Mouse (Mus musculus) intestine, embryonic 14.5 days (tissue): ENCODE measurements around the gene Plekhd1. TPM values are rescaled to one million over a fixed set of nuclear protein-coding genes. Genes with fewer than 3 reads are reported as not detected.

Experiments
- ATAC-seq: fragments of 200-750 bp; cut with Nextera tagmentation; replicated peaks from 2 replicates; pipeline ENCODE4 v1.8.0; 2017; ENCODE audit warnings: low read depth, moderate number of reproducible peaks, moderate TSS enrichment, moderate library complexity; ENCODE audit not compliant: low FRiP score, low TSS enrichment
- DNase-seq: peaks from one replicate; pipeline ENCODE4 v3.0.0-alpha.2; 2018; ENCODE audit warnings: low spot score
- H3K27ac ChIP-seq: fragments of 300-500 bp; sonication (generic); 2 replicates; pipeline ENCODE4 v1.5.1; 2014; ENCODE audit warnings: low read depth, mild to moderate bottlenecking, control low read depth
- H3K27me3 ChIP-seq: fragments of 300-500 bp; sonication (generic); replicated peaks from 2 replicates; pipeline ENCODE4 v1.6.1; 2014; ENCODE audit warnings: low read length, control low read depth; ENCODE audit not compliant: control insufficient read depth, insufficient read depth
- H3K36me3 ChIP-seq: fragments of 300-500 bp; sonication (generic); 2 replicates; pipeline ENCODE4 v1.6.1; 2014; ENCODE audit warnings: low read length, control low read depth; ENCODE audit not compliant: control insufficient read depth, insufficient read depth
- H3K4me1 ChIP-seq: fragments of 300-500 bp; sonication (generic); replicated peaks from 2 replicates; pipeline ENCODE4 v1.6.1; 2014; ENCODE audit warnings: low read length, control low read depth, mixed read lengths; ENCODE audit not compliant: control insufficient read depth, insufficient read depth
- H3K4me2 ChIP-seq: fragments of 300-500 bp; sonication (generic); 2 replicates; pipeline ENCODE4 v1.6.1; 2014; ENCODE audit warnings: low read length
- H3K4me3 ChIP-seq: fragments of 300-500 bp; sonication (generic); 2 replicates; pipeline ENCODE4 v1.5.1; 2014; ENCODE audit warnings: low read depth, low read length, control low read depth, mixed read lengths
- H3K9ac ChIP-seq: fragments of 300-500 bp; sonication (generic); 2 replicates; pipeline ENCODE4 v1.6.1; 2014; ENCODE audit warnings: mild to moderate bottlenecking, low read length
- H3K9me3 ChIP-seq: fragments of 300-500 bp; sonication (generic); 2 replicates; pipeline ENCODE4 v1.6.1; 2016; ENCODE audit warnings: low read length, control low read depth; ENCODE audit not compliant: control insufficient read depth
- WGBS: fragments of 180-500 bp; shearing (Covaris S2); extraction: QIAGEN DNeasy Blood & Tissue Kit; methylation state at CpG from one replicate; pipeline ENCODE4 v1.1.7; 2014; 5-methylcytosine and 5-hydroxymethylcytosine counted together
- polyA plus RNA-seq: library from polyadenylated mRNA; unstranded; fragments of >200 nt; fragmentation: Nextera tagmentation; extraction: Ambion mirVana; gene quantifications from 2 replicates; pipeline ENCODE4 v1.2.1, GENCODE M21; 2014

Plekhd1 gene
- polyA plus RNA-seq, 1 experiment from 2014 or later, result 11.8 TPM

DNA sequence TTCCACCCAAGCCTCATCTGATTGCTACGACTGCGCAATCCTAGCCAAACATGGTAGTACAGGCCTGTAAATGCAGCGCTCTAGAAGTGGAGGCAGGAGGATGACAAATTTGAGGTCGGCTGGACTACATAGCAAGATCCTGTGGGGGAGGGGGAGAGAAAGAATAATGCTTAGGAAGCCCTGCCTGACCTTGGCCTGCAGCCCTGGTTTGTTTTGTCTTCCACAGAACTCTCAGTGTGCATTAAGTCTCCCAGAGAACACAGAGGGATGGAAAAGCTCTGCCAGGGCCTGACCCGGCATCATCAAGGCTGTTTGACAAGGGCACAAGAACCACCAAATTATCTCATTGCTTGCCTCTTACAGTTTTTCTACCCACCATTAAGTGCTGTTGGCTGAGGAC, 2.7 kb upstream of the Plekhd1 start:
- Histone ChIP-seq H3K4me3 (no peak overlapping the region), H3K4me2 (no peak overlapping the region)
- WGBS, result 43% methylated on average over 5 of the region's 5 CpGs

DNA sequence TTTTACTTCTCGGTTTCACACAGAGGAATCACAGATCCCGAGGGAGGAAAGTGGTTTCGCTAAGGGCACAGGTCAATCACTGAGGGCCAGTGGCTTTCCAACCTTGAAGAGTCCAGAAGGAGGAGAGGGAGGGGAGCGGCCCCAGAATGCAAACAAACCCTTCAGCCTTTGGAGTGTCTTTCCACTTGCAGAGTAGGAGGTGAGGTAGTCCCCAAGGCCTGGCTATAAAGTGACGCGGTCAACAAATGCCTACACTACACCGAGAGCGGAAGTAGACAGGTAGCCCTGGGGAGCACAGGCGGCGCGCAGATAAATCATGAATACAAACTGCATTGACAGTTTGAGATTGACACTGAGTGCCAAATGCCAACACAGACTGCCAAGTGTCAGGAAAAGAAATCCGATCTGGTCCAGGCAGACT, 710 bp upstream of the Plekhd1 start:
- peak; percentile 70 for ATAC-seq
- Histone ChIP-seq H3K27ac (peak overlapping the region; percentile 70), H3K4me2 (peak overlapping the region; percentile 61), H3K9me3 (no peaks in the 10 kb centered on the region), H3K4me3 (peak overlapping the region; percentile 51; the same call in 1 of the 2 replicates), H3K9ac (peak overlapping the region; percentile 36; the same call in 1 of the 2 replicates), H3K27me3 (peaks cover 36% of the 10 kb centered on the region), H3K36me3 (no peaks in the 10 kb centered on the region), H3K4me1 (peaks cover 5% of the 10 kb centered on the region)
- WGBS, result 11% methylated on average over 12 of the region's 12 CpGs
- peak; percentile 63 for DNase-seq

More for the DNA sequence above, 2.7 kb upstream of the Plekhd1 start:
- DNase-seq, result no peak
- H3K36me3 ChIP-seq, result no peaks in the 10 kb centered on the region
- H3K27ac ChIP-seq, result no peak overlapping the region
- no peaks in the 10 kb centered on the region for H3K9me3 ChIP-seq
- peaks cover 34% of the 10 kb centered on the region for H3K27me3 ChIP-seq
- no peak overlapping the region for H3K9ac ChIP-seq
- ATAC-seq, result no peak
- H3K4me1 ChIP-seq, result peaks cover 5% of the 10 kb centered on the region

DNA sequence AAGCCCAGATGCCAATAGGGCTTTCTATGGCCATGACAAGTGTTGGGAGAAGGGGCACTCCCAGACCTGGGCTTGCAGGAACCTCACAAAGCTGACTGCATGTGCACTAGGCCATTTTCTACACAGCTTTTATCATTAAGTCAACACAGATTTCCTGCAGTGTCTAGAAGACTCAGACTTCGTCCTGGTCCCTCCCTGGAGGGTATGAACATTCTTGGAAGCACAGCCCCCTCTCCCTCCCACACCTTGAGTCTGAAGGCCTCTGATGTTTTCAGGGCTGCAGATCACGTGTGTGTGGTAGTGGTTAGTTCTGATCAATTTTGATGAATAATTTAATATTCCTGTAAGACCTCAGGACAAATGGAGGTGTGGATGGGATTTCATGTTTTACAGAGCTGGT, 1.3 kb downstream of the Plekhd1 start:
- no peaks in the 10 kb centered on the region for H3K36me3 ChIP-seq
- H3K9ac ChIP-seq, result no peak overlapping the region
- 36% methylated on average over 2 of the region's 2 CpGs for WGBS
- H3K27me3 ChIP-seq, result peaks cover 36% of the 10 kb centered on the region
- H3K4me3 ChIP-seq, result peak overlapping the region; percentile 51; the same call in 1 of the 2 replicates
- no peaks in the 10 kb centered on the region for H3K9me3 ChIP-seq
- no peak overlapping the region for H3K27ac ChIP-seq
- peak overlapping the region; percentile 61 for H3K4me2 ChIP-seq
- peaks cover 5% of the 10 kb centered on the region for H3K4me1 ChIP-seq
- DNase-seq (peak; percentile 68), ATAC-seq (peak; percentile 24; the same call in 1 of the 2 replicates)

DNA sequence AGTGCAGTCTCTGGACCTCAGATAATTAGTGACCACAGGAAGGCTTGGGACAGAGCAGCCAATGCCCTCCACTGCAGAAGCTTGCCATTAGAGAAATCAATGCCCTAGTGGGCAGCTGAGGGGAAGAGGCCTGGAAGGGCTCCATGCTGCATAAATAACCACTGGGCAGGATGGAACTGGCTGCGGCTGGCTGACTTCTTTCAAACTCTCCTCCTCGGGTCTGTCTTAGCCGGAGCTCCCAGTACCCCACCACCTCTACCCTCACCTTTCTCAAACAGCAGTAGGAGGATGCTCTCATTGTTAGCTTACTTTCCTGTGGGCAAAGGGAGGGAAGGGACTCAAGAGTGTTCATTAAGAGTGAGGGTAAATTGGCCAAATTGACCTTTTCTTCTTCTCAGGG, 2.6 kb downstream of the Plekhd1 start:
- no peaks in the 10 kb centered on the region for H3K9me3 ChIP-seq
- H3K4me1 ChIP-seq, result no peaks in the 10 kb centered on the region; the same call in 1 of the 2 replicates
- H3K4me3 ChIP-seq, result no peak overlapping the region
- H3K27ac ChIP-seq, result no peak overlapping the region
- 82% methylated on average over 3 of the region's 3 CpGs for WGBS
- no peak overlapping the region for H3K4me2 ChIP-seq
- ATAC-seq, result no peak
- peaks cover 36% of the 10 kb centered on the region for H3K27me3 ChIP-seq
- no peak overlapping the region for H3K9ac ChIP-seq
- DNase-seq, result no peak
- no peaks in the 10 kb centered on the region for H3K36me3 ChIP-seq

DNA sequence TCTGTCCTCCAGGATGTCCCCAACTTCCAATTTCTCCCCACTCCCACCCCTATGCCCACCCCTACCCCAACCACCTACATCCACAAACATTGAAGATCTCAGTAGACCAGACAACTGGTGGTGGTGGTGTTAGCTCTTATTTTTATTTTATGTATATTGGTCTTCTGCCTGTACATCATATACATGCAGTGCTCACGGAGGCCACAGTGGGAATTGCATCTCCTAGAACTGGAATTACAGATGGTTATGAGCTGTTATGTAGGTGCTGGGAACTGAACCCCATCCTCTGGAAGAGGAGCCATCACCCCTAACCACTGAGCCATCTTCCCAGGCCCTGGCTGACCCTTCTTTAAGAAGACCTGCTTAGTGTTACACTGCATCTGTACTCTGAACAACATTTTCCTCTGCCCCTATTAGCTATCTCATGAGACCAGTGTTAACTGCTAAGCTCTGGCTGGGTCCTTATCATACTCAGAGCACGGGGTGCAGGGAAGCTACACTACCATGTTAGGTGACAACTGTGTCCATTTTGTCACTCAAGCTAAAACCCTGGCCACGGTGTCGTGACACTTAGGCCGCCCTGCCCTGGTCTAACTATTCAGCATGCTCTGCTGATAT, 6.2 kb downstream of the Plekhd1 start:
- DNase-seq, result no peak
- 84% methylated on average over 5 of the region's 5 CpGs for WGBS

DNA sequence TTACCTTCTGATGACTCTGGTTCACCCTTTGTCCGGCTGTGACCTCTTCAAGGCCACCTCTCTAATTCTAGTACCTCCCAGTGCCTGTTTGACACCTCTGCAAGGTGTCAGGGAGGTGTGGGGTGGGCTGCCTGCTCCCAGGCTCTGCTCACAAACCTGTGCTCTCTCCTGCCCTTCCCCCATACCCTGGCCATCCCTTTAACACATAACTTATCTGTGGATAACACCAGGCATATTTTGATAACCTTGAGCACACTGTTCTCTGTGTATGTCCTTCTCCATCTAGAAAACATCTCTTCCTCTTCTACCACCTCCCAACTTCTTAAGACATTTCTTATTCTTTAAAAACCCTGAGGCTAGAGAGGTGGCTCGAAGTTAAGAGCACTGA, 6.7 kb downstream of the Plekhd1 start:
- no peak overlapping the region for H3K9ac ChIP-seq
- no peak overlapping the region for H3K4me3 ChIP-seq
- ATAC-seq (no peak), DNase-seq (no peak)
- WGBS, result 67% methylated on average over 2 of the region's 2 CpGs
- no peak overlapping the region for H3K27ac ChIP-seq
- 0 out of 2 replicates have a peak, but pooled peaks cover 5% of the 10 kb centered on the region for H3K27me3 ChIP-seq
- no peak overlapping the region for H3K4me2 ChIP-seq
- no peaks in the 10 kb centered on the region for H3K4me1 ChIP-seq
- H3K36me3 ChIP-seq, result no peaks in the 10 kb centered on the region
- H3K9me3 ChIP-seq, result no peaks in the 10 kb centered on the region

More for the DNA sequence above, 6.2 kb downstream of the Plekhd1 start:
- Histone ChIP-seq H3K9me3 (no peaks in the 10 kb centered on the region), H3K27ac (no peak overlapping the region), H3K4me3 (no peak overlapping the region), H3K9ac (no peak overlapping the region), H3K36me3 (no peaks in the 10 kb centered on the region), H3K27me3 (peaks cover 7% of the 10 kb centered on the region), H3K4me2 (no peak overlapping the region), H3K4me1 (no peaks in the 10 kb centered on the region)
- no peak for ATAC-seq

DNA sequence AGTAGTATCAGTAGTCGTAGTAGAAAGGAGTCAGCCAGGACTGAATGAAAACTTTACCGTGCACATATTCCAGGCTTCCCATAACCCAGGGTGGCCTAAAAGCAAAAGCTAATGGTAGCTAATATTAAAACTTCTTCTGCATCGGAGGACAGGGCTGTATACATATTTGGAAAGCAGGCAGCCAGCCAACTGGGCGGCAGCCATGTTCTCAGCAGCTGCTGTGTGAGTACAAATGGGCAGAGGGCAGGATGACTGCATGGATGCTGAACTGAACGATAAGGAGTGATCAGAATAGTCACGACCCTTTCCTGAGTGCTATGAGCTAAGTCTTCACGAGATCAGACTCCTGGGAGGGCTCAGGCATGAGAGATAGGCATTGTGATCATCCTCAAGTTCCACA, 8.9 kb downstream of the Plekhd1 start:
- 53% methylated on average over 7 of the region's 7 CpGs for WGBS
- no peak for ATAC-seq
- no peak for DNase-seq

DNA sequence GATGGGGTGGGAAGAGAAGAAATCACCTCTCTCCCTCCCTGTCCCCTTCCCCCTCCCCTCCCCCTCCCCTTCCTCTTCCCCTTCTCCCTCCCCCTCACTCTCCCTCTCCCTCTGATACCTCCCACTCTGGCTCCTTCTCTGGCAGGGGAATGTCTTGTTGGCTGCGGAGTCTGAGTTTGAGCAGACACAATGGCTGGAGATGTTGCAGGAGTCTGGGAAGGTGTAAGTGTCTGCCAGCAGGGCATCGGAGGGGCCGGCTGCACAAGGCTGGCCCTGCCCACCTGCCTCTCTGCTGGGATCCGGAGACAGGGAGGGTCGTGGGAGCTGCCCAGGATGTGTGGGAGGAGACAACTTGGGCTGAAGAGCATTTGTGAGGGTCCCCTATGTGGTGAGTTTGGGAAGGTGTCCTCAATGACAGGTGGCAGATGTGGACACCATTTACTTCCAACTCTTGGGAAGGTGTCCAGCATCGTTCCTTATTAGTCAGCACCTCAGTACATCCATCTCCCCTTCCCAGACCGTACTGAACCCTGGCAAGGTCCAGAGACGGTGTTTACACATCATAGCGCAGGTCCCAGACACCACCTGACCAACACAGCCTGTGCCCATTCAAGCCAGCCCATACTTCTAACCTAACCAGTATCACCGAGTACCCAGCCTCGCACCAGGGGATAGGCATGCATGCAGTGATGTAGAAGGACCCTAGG, 14.0 kb downstream of the Plekhd1 start:
- no peak overlapping the region for H3K4me3 ChIP-seq
- ATAC-seq, result peak; percentile 59
- H3K27me3 ChIP-seq, result no peaks in the 10 kb centered on the region
- H3K9me3 ChIP-seq, result no peaks in the 10 kb centered on the region
- DNase-seq, result peak; percentile 66
- WGBS, result 43% methylated on average over 11 of the region's 11 CpGs
- no peaks in the 10 kb centered on the region for H3K36me3 ChIP-seq
- no peak overlapping the region for H3K9ac ChIP-seq
- peaks cover 11% of the 10 kb centered on the region for H3K4me1 ChIP-seq
- H3K27ac ChIP-seq, result peak overlapping the region; percentile 34; the same call in 1 of the 2 replicates
- peak overlapping the region; percentile 12 for H3K4me2 ChIP-seq

More for the DNA sequence above, 8.9 kb downstream of the Plekhd1 start:
- peaks cover 4% of the 10 kb centered on the region for H3K4me1 ChIP-seq
- H3K27ac ChIP-seq, result no peak overlapping the region
- no peaks in the 10 kb centered on the region for H3K27me3 ChIP-seq
- no peaks in the 10 kb centered on the region for H3K9me3 ChIP-seq
- no peak overlapping the region for H3K4me2 ChIP-seq
- no peaks in the 10 kb centered on the region for H3K36me3 ChIP-seq
- H3K9ac ChIP-seq, result no peak overlapping the region
- no peak overlapping the region for H3K4me3 ChIP-seq
